Mouse (Mus musculus): ENCODE results near the gene Smim12.

Smim12 gene

DNA sequence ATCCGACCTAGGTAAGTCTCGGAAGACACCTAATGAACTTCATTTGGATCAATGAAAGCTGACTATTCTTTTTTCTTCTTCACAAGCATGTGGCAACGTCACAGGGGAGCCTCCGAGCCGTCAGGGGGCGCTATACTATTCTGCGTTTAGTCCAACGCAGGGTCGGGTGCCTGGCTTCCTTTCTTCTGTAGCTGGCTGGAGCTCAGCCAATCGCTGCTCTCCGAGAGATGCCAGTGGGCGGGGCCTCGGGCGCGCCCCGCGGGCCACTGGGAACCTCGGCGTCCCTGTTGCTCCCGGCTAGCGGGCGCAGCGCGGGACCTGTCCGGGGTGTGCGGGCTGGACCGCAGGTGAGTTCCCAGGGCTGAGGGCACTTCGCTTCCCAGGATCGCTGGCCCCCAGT lies at the start of gene Smim12:
TSS of gene Smim12 (plus strand) at position 233 of the 400 bp plus-strand sequence.
- peak; percentile 99 for DNase-seq

DNA sequence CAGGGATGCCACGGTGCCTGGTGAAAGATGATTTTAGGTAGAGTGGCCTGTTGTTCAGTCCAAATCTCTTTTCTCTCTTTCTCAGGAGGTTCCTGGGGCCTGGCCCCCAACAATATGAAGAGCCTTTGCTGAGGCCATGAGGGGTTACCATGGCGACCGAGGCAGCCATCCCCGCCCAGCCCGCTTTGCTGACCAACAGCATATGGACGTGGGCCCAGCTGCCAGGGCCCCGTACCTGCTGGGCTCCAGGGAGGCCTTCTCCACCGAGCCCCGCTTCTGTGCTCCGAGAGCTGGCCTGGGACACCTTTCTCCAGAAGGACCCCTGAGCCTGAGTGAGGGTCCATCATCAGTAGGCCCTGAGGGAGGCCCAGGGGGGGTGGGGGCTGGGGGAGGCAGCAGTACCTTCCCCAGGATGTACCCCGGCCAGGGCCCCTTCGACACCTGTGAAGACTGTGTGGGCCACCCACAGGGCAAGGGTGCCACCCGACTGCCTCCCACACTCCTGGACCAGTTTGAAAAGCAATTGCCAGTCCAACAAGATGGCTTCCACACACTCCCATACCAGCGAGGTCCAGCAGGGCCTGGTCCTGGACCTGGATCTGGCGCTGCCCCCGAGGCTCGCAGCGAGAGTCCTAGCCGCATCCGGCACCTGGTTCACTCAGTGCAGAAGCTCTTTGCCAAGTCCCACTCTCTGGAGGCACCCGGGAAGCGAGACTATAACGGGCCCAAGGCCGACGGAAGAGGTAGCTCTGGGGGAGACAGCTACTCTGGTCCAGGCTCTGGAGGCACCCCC lies 48.9 kb upstream of the Smim12 start:
- DNase-seq, result no peak

DNA sequence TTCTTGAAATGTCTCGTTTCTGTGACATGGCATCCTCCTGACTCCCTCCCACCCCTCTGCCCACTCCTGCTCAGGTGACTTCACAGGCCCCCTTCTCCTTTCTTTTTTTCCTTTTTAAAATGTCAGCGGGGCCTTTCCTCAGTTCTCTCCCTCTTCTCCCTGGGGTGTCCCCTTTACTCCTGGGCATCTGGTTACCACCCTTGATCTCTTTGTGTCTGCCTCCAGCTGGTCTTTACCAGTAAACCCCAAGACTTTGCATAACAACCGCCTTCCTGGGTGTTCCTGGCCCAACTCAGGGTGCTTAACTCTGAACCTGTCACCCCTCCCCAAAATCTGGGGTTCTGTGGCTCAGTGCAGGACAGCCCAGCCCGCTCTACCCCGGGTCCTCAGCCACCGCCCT lies 45.0 kb upstream of the Smim12 start:
- no peak for DNase-seq

DNA sequence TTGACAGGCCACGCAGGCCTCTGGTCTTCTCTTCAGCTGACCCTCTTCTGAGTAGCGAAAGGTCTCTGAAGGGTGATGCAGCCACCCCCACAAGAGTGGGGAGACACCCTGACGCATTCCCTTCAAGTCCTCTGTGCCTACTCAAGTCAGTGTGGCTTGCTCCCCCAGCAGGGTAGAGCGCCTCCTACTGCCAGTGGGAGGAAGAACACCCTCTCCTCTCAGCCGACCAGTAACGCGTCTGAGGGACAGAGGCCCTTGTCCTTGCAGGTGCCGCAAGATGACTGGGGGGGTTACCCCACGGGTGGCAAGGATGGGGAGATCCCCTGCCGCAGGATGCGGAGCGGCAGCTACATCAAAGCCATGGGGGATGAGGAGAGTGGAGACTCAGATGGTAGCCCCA lies 44.2 kb upstream of the Smim12 start:
- DNase-seq, result no peak

DNA sequence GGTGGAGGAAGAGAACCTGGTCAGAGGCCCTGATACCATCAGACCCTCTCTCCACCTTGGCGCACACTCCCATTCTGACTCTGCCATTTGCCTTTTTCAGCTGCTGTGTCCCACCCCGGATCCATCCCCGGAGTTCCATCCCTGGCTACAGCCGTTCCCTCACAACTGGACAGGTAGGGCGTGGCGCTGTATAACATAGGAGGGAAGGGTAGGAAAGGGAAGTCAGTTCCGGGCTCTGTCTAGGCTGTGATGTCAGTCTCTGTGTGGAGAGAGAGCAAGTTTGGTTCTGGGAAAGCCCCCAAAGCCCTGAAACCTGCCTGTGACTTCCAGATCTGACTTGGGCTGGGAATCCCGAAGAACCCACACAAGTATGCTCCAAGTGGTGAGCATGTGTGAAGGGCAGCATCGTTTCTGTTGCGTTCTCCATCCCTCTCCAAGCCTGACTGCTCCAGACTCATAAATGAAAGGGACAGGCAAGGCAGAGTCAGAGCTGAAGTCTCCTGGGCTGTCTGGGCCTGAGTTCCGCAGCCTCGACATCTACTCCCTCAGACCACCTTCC lies 43.3 kb upstream of the Smim12 start:
- DNase-seq, result no peak

DNA sequence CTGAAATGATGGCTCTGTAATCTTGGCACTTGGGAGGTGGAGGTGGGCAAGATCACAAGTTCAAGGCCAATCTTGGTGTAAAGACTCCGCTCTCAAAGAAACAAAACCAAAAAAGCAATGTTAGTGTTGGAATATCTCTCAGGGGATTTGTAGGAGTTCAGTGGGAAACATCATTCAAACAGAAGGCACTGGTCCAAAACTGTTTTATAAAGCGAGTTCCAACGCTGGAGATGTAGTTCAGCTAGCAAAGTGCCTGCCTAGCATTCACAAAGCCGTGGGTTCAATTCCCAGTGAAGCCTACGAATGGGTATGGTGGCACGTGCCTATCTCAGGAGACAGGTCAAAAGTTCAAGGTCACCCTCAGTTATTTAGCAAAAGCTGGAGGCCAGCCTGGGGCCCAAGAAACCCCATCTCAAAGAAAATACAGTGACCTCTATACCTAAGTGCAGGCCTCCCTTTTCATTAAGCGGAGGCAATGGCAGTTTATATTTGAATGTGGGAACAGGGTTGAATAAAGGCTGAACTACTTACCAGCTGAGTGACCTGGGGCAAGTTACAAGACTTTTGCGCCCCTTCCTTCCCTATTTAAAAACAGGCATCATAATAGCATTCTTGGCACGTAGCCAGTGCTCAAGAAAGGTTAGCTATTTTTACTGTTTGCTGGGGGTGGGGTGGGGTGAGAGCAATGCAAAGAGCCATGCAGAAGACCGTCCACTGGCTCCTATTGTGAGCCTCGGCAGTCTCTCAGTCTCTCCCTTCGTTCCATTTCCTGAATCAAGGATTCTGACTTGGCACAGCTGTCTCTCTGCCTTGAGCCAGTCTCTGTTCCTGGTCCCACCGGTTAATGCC lies 42.6 kb upstream of the Smim12 start:
- DNase-seq, result no peak

DNA sequence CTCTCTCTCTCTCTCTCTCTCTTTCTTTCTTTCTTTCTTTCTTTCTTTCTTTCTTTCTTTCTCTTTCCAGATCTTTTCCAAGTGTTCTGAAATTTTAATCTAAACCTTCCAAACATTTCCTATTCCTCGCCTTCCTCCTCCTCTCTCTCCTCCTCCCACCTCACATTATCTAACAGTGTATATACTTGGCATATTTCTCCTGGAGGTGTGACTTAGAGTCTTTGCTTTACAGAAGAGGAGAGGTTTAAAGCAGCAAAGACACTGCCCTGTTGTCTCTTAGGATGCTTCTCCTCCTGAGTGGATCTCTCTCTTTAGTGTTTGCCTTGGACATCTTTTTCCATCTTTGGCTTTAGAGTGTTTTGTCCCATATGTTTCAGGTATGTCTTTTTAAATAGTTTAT lies 40.5 kb upstream of the Smim12 start:
- DNase-seq, result no peak

DNA sequence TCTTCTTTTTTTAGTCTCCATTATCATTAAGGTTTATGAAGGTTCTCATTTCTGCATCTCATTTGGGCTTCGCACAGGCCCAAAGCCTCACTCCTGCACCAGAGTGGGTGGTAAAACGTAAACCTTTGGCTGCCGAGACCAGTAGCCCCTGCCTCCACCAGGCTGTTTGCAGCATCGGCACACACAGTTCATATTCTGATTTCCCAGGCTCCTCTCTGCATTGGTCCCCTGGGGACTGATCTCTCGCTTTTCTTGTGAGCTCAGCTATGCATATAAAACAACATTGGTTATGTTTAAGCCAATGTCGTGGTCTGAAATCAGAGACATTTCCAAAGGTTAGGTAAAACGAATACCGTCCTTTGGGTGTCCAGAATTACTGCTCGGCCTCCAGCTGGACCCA lies 32.3 kb upstream of the Smim12 start:
- DNase-seq, result no peak

DNA sequence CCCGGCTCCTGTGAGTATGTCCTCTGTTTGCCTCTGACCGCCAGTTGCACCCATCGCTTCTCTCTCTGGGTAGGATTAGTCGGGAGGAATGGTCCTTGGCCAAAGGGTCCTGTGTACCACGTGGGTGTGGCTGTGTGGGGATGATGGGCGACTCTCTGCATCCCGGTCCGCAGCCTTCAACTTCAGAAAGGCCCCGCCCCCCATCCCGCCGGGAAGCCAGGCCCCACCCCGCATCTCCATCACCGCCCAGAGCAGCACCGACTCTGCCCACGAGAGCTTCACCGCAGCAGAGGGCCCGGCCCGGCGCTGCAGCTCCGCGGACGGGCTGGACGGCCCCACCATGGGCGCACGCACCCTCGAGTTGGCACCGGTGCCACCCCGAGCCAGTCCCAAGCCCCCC lies 29.1 kb upstream of the Smim12 start:
- no peak for DNase-seq

DNA sequence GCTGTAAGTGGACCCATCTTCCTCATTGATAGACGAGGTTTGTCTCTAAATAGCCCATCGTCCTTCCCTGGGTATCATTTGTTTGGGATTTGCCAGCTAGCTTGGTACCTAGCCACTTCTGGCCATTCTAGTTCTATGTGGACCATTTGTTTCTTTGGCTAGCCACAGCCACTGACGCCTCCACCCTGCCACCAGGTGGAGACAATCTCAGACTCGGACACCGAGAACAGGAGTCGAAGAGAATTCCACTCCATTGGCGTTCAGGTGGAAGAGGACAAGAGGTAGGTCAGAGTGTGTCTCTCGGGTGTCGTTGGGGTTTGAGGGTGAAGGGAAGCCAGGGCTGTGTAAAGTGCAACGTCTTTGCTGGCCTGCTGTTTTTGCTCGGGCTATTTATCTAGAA lies 28.5 kb upstream of the Smim12 start:
- DNase-seq, result no peak

DNA sequence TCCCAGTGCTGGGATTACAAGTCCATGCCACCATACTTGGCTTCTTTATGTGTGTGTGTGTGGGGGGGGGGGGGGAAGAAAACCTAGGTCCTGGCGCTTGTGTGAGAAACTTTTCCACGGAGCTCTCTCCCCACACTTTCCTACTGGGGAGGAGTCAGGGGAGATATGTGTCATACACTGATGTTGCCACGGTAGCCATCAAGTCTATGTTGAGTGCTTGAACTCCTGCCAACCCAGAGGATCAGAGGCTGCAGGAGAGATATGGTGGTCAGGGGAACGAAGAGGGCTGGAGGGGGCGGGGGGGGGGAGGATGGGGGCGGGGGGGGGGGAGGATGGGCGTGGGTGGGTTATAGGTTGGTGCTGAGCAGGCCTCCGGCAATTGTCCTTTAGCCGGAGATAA lies 27.8 kb upstream of the Smim12 start:
- no peak for DNase-seq

DNA sequence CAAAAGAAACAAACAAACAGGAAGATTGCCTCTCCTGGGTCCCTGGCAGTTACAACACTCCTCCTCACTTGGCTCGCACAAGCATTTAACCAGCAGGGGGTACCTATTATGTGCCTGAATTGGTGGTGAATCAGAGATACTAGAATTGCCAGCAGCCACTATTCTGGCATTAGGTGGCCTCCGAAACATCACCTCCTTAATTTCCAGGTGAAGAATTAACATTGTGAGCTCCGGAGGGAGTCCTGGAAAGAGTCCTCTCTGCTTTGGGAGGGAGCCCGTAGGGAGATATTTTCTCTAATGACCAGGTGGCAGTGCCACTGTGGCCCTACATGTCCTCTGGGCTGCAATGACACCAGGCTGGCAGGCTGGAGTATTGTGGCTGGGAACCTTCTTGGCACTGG lies 27.3 kb upstream of the Smim12 start:
- DNase-seq, result no peak

DNA sequence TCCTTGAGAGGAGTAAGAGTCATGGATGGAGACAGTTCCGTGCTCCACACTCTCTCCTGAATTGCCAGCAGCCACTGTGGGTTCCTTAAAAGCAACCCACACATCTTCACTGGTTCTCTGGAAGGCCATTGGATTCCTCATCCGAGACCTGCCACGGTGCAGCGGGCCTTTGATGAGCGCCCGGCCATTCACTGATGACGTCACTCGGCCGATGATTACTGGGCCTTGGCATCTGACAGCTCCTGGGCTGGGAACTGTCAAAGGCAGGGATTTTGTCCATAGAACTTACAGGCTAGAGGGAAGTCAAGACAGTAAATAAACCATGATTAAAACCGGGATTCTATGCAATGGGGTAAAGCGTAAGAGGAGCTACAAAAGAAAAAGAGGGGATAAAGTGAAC lies 26.5 kb upstream of the Smim12 start:
- DNase-seq, result no peak

DNA sequence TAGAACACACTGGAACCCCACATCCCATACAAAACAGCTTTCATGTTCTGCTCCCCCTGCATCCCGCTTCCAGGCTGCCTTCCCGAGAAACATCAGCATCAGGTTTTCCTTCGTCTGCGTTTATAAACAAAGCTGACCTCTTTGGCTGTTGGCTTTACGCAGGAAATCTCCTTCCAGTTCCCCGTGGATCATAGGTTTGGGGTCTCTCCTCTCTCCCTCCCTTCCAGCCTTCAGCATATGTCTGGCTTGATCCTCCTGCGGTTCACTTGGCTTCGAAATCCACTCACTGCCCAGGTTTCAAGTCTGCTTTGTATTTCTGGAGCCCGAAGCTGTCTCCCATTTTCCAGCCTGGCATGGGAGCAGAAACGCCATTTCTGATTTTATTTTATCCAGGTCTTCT lies 20.3 kb upstream of the Smim12 start:
- no peak for DNase-seq

DNA sequence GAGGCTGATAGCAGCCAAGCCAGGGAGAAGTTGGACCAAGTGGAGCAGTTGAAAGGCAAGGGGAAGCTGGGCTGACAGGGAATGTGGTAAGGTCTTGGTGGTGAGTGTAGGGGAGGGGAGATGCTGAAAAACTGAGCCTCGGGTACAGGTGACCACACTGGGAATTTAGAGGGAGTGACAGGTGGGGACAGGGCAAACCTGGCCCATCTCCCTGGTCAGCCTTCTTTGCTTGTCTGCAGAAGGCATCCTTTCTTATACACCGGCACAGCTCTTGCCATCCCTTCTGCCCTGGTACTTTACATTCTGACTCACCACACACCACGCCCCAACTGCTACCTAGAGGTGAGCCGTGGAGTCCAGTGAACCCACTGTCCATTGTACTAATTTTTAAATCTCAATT lies 19.8 kb upstream of the Smim12 start:
- DNase-seq, result no peak

DNA sequence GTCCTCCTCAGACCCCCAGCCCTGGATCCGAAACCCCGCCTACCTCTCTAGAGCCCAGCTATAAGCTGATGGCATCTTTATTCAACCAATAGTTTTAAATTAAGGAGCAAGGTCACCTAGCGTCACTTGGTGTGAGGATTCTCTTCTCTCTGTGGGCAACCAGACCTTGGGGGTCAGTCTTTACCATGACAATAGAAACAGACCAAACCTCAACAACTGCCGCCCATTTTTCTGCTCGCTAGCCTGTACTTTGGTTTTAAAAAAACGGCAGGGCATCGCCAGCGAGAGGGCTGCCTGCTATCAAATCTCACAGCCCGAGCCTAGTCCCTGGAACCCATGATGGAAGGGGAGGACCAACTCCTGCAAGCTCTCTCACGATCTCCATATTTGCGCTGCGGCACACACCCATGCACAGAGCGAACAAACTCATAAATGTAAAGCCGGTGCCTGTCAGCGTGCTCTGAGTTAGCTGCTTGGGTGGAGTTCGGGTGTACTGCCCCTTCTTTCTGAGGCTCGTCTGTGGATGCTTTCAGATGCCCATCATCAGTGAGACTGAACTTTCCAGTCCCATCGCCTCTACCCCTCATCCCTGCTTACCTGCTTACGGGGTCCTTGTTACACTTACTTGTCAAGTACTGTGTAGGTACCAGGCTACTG lies 19.0 kb upstream of the Smim12 start:
- no peak for DNase-seq

DNA sequence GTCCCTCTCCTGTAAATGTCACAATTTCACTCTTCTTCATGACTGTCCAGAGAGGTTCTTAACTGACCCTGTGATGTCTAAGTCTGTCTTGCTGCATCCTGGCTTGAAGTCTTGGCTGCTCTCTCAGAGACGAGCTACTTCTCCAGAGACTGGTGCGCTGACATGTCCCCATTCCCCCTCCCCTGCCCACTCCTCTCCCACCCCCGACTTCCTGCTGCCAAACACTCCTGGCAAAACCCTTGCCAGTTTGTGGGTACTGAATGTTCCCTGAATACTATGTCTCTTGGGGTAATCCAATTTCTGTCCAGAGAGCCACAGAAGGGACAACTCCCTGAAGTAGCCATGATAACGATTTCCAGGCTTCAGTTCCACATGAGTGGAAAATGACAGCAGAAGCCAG lies 17.5 kb upstream of the Smim12 start:
- no peak for DNase-seq

DNA sequence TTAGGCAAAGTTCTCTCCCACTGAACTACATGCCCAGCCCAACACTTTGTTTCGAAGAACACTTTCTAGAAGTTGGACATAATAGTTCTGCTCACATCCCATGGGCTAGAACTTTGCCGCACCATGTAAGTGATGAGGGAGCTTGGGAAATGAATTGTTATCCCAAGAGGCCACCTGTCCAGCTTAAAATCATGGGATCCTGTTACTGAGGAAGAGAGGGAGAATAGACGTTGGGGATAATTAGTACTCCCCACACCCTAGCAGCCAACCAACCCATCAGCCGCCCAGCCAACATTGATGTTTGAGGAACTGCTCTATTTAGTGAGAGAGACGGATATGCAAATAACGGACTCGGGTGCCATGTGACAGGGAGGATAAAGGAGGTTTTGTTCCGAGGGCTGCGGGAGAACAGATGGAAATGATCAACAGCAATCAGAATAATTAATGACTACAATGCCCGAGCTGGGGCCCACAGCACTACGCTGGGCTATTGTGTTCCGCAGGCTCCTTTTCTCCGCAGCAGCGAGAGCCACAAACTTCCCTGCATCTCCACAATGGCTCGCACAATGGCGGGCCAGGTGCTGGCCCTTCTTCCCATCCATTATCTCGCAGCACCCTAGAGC lies 16.4 kb upstream of the Smim12 start:
- DNase-seq, result no peak

DNA sequence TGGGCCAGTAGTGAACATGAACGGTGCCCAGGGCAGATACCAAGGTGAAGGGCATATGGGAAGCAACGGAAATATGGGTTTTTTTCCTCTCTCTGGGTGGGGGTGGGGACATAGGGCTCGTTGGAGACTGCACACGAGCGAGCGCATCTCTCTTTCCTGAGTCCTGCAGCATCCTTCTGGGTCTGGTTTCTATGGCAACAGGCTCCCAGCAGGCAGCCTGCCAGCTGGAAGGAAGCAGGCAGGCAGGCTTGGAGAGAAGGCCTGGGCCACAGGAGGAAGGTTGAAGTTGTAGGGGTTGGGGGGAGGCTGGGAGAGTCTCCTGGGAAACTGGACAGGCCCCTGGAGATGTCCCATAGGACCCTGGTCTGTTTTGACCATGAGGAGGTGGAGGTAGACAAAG lies 11.6 kb upstream of the Smim12 start:
- DNase-seq, result no peak

DNA sequence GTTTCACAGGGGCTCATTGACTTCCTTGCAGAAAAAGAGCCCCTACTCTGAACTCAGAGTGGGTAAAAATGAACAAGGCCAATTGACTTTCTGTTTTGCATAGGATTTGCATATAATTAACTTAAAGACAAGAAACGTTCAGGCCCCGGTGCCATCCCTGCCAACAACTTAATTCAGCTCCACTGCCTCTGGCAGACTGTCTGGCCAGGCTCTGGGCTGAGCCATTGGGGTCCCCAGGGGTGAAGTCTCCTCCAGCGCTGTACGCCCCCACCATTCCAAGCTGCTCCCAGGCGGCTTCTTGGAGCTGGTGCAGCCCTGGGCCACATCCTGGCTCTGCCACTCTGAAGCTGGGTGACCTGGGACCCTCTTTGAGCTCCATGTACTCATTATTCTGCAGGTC lies 11.0 kb upstream of the Smim12 start:
- DNase-seq, result no peak

DNA sequence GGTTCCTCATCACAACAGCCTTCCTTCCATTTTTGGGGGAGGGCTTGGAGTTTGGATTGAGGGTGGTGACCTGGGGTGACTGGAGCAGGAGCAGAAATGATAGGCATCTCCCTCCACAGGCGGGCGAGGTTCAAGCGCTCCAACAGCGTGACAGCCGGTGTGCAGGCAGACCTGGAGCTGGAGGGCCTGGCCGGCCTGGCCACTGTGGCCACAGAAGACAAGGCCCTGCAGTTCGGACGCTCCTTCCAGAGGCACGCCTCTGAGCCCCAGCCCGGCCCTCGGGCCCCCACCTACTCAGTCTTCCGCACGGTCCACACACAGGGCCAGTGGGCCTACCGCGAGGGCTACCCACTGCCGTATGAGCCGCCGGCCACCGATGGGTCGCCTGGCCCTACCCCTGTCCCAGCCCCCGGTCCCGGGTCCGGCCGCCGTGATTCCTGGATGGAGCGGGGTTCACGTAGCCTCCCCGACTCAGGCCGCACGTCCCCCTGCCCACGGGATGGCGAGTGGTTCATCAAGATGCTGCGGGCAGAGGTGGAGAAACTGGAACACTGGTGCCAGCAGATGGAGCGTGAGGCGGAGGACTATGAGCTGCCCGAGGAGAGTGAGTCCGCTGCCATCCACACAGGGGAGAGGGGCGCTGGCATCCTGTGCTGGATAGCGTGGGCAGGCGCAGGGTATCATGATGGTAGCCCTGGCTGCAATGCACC lies 10.0 kb upstream of the Smim12 start:
- DNase-seq, result no peak

DNA sequence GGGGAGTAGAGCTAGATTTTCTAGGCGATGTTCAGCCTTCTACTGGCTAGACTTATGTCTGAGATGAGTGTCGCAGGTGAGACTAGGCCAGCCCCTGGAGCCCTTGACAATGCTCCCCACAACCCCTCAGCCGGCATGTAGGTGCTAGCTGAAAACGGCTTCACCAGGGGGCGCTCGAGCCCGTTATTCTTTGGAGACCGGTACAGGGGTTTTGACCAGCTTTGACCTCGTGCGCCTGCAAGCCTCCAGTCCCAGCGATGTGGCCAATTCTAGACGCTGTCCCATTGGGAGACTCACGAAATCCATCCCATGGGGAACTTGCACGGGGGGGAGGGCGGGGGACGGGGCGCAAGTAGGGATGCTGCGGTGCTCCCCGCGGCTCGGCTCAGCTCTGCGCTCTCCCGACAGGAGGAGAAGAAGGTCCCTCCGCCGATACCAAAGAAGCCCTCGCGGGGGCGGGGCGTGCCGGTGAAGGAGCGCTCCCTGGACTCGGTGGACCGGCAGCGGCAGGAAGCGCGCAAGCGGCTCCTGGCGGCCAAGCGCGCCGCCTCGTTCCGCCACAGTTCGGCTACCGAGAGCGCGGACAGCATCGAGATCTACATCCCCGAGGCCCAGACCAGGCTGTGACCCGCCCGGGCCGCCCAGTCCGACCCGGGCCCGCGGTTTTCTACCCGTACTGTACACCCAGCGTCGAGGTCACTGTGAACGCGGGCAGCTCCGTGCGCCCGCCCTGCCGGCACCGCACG lies 7.7 kb upstream of the Smim12 start:
- peak; percentile 93 for DNase-seq
